Mouse (Mus musculus): Measurements from ENCODE around the gene Tcf7l2. TPM values are rescaled to one million over a fixed set of nuclear protein-coding genes. Genes with fewer than 3 reads are reported as not detected.

Gene Tcf7l2
- polyA plus RNA-seq, 1 experiment from 2014 or later, result 41.7 TPM

DNA sequence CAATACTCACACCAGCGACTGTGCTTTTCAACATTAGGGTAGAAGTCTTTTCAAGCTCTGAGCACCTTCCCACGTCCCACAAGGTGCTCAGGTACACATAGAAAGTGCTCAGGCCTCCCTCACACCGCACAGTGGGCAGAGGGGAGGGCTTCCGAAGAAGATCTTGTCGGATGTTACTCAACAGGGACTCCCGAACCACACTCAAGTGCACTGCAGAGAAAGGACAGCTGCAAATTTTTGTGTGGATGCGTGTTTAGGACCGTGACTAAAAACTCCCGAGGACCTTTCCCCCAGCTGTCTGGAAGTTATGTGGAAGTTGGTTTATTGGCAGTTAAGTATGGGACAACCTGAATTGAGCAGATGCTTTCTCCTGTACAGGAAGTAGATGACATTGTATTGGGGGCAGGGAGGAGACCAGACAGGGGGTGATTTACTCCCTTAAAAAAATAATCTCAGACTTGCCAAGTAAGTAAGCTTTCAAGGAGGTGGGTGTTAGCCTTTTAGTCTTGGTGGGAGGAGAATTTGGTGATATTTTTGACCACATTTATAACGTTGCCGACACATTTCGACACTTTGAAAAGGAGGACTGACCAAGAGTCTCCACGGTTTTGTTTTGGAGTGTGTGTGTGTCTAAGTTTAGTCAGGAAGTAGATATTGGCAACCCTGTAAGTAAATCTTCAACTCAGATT, 5.8 kb downstream of the Tcf7l2 start:
- ATAC-seq (ENCODE audit: low FRiP score, low TSS enrichment), result no peak
- no peaks in the 10 kb centered on the region for H3K27me3 ChIP-seq (ENCODE audit: control insufficient read depth, insufficient read depth, low read length)
- no peak for DNase-seq (ENCODE audit: low spot score)
- H3K4me1 ChIP-seq (replicated peaks; ENCODE audit: control insufficient read depth, insufficient read depth), result peaks cover 9% of the 10 kb centered on the region
- WGBS, result 39% methylated on average over 13 of the region's 13 CpGs
- H3K4me3 ChIP-seq (ENCODE audit: low read depth, low read length), result no peak overlapping the region
- no peaks in the 10 kb centered on the region for H3K36me3 ChIP-seq (ENCODE audit: control insufficient read depth, insufficient read depth, low read length)
- no peak overlapping the region for H3K9ac ChIP-seq (ENCODE audit: low read length)
- 0 out of 2 replicates have a peak overlapping the region, but pooled peaks have one; percentile 30 for H3K27ac ChIP-seq (replicated peaks)
- H3K9me3 ChIP-seq (ENCODE audit: control insufficient read depth, low read length), result no peaks in the 10 kb centered on the region
- no peak for TF ChIP-seq CTCF (IDR thresholded peaks at IDR 0.05; ENCODE audit: low read depth)
- no peak for TF ChIP-seq EP300 (optimal IDR thresholded peaks at IDR 0.05)
- no peak overlapping the region; the same call in 1 of the 2 replicates for H3K4me2 ChIP-seq (replicated peaks; ENCODE audit: low read depth)

- Histone ChIP-seq H3K9ac (ENCODE audit: low read length) (no peak overlapping the region), H3K9me3 (ENCODE audit: control insufficient read depth, low read length) (no peaks in the 10 kb centered on the region), H3K4me3 (ENCODE audit: low read depth, low read length) (no peak overlapping the region), H3K36me3 (ENCODE audit: control insufficient read depth, insufficient read depth, low read length) (no peaks in the 10 kb centered on the region), H3K27ac (replicated peaks) (no peak overlapping the region), H3K4me2 (replicated peaks; ENCODE audit: low read depth) (no peak overlapping the region; the same call in 1 of the 2 replicates), H3K4me1 (replicated peaks; ENCODE audit: control insufficient read depth, insufficient read depth) (peaks cover 9% of the 10 kb centered on the region), H3K27me3 (ENCODE audit: control insufficient read depth, insufficient read depth, low read length) (no peaks in the 10 kb centered on the region)
- ATAC-seq (ENCODE audit: low FRiP score, low TSS enrichment) (no peak), DNase-seq (ENCODE audit: low spot score) (no peak)
- WGBS, result 22% methylated on average over 6 of the region's 6 CpGs
- TF ChIP-seq CTCF (IDR thresholded peaks at IDR 0.05; ENCODE audit: low read depth) (no peak), EP300 (optimal IDR thresholded peaks at IDR 0.05) (no peak)
These were observed 6.3 kb downstream of the Tcf7l2 start for GRCm38 (mm10) chr19:55747926-55748291.

- Histone ChIP-seq H3K9ac (ENCODE audit: low read length) (no peak overlapping the region), H3K4me3 (ENCODE audit: low read depth, low read length) (no peak overlapping the region), H3K4me1 (replicated peaks; ENCODE audit: control insufficient read depth, insufficient read depth) (peaks cover 9% of the 10 kb centered on the region), H3K9me3 (ENCODE audit: control insufficient read depth, low read length) (no peaks in the 10 kb centered on the region), H3K4me2 (replicated peaks; ENCODE audit: low read depth) (no peak overlapping the region), H3K27me3 (ENCODE audit: control insufficient read depth, insufficient read depth, low read length) (no peaks in the 10 kb centered on the region), H3K36me3 (ENCODE audit: control insufficient read depth, insufficient read depth, low read length) (no peaks in the 10 kb centered on the region), H3K27ac (replicated peaks) (no peak overlapping the region)
- no peak for TF ChIP-seq EP300 (optimal IDR thresholded peaks at IDR 0.05)
- no peak for TF ChIP-seq CTCF (IDR thresholded peaks at IDR 0.05; ENCODE audit: low read depth)
- ATAC-seq (ENCODE audit: low FRiP score, low TSS enrichment) (no peak), DNase-seq (ENCODE audit: low spot score) (no peak)
- WGBS, result 45% methylated on average over 6 of the region's 6 CpGs
These were observed 7.2 kb downstream of the Tcf7l2 start for GRCm38 (mm10) chr19:55748801-55749200.

GRCm38 (mm10) chr19:55749532-55749931, 7.9 kb downstream of the Tcf7l2 start:
- Histone ChIP-seq H3K27me3 (ENCODE audit: control insufficient read depth, insufficient read depth, low read length) (no peaks in the 10 kb centered on the region), H3K36me3 (ENCODE audit: control insufficient read depth, insufficient read depth, low read length) (no peaks in the 10 kb centered on the region), H3K9me3 (ENCODE audit: control insufficient read depth, low read length) (no peaks in the 10 kb centered on the region), H3K9ac (ENCODE audit: low read length) (no peak overlapping the region), H3K4me3 (ENCODE audit: low read depth, low read length) (no peak overlapping the region), H3K4me1 (replicated peaks; ENCODE audit: control insufficient read depth, insufficient read depth) (peaks cover 9% of the 10 kb centered on the region), H3K4me2 (replicated peaks; ENCODE audit: low read depth) (no peak overlapping the region), H3K27ac (replicated peaks) (no peak overlapping the region)
- TF ChIP-seq EP300 (optimal IDR thresholded peaks at IDR 0.05) (no peak), CTCF (IDR thresholded peaks at IDR 0.05; ENCODE audit: low read depth) (no peak)
- no peak for DNase-seq (ENCODE audit: low spot score)
- no peak for ATAC-seq (ENCODE audit: low FRiP score, low TSS enrichment)
- WGBS, result 27% methylated on average over 7 of the region's 7 CpGs

GRCm38 (mm10) chr19:55750048-55750447, 8.4 kb downstream of the Tcf7l2 start:
- no peak for ATAC-seq (ENCODE audit: low FRiP score, low TSS enrichment)
- H3K9ac ChIP-seq (ENCODE audit: low read length), result no peak overlapping the region
- TF ChIP-seq CTCF (IDR thresholded peaks at IDR 0.05; ENCODE audit: low read depth), result no peak
- TF ChIP-seq EP300 (optimal IDR thresholded peaks at IDR 0.05), result no peak
- H3K9me3 ChIP-seq (ENCODE audit: control insufficient read depth, low read length), result no peaks in the 10 kb centered on the region
- peaks cover 9% of the 10 kb centered on the region for H3K4me1 ChIP-seq (replicated peaks; ENCODE audit: control insufficient read depth, insufficient read depth)
- H3K27me3 ChIP-seq (ENCODE audit: control insufficient read depth, insufficient read depth, low read length), result no peaks in the 10 kb centered on the region
- no peak overlapping the region for H3K4me3 ChIP-seq (ENCODE audit: low read depth, low read length)
- H3K36me3 ChIP-seq (ENCODE audit: control insufficient read depth, insufficient read depth, low read length), result no peaks in the 10 kb centered on the region
- H3K27ac ChIP-seq (replicated peaks), result no peak overlapping the region
- WGBS, result 50% methylated on average over 13 of the region's 13 CpGs
- DNase-seq (ENCODE audit: low spot score), result no peak
- H3K4me2 ChIP-seq (replicated peaks; ENCODE audit: low read depth), result no peak overlapping the region

- ATAC-seq (ENCODE audit: low FRiP score, low TSS enrichment), result no peak
- Histone ChIP-seq H3K4me1 (replicated peaks; ENCODE audit: control insufficient read depth, insufficient read depth) (peaks cover 9% of the 10 kb centered on the region), H3K27ac (replicated peaks) (no peak overlapping the region)
These were observed 8.8 kb downstream of the Tcf7l2 start for GRCm38 (mm10) chr19:55750465-55750864.

More at GRCm38 (mm10) chr19:55750465-55750864, 8.8 kb downstream of the Tcf7l2 start:
- H3K36me3 ChIP-seq (ENCODE audit: control insufficient read depth, insufficient read depth, low read length), result no peaks in the 10 kb centered on the region
- no peak overlapping the region for H3K4me2 ChIP-seq (replicated peaks; ENCODE audit: low read depth)
- H3K4me3 ChIP-seq (ENCODE audit: low read depth, low read length), result no peak overlapping the region
- H3K27me3 ChIP-seq (ENCODE audit: control insufficient read depth, insufficient read depth, low read length), result no peaks in the 10 kb centered on the region
- no peak overlapping the region for H3K9ac ChIP-seq (ENCODE audit: low read length)
- 53% methylated on average over 7 of the region's 7 CpGs for WGBS
- no peak for DNase-seq (ENCODE audit: low spot score)
- no peaks in the 10 kb centered on the region for H3K9me3 ChIP-seq (ENCODE audit: control insufficient read depth, low read length)
- TF ChIP-seq CTCF (IDR thresholded peaks at IDR 0.05; ENCODE audit: low read depth) (no peak), EP300 (optimal IDR thresholded peaks at IDR 0.05) (no peak)

Measured in stomach, postnatal 0 days (tissue).